Mouse (Mus musculus) neural tube, postnatal 0 days (tissue): ENCODE measurements around the gene Nol10. TPM values are rescaled to one million over a fixed set of nuclear protein-coding genes. Genes with fewer than 3 reads are reported as not detected.

Experiments used
- microRNA-seq: library from miRNA; unstranded; fragments of <30 nt; microRNA quantifications from one replicate; pipeline ENCODE4, GENCODE M21; 2016
- polyA plus RNA-seq: library from polyadenylated mRNA; unstranded; fragments of >200 nt; fragmentation: Nextera tagmentation; extraction: Ambion mirVana; gene quantifications from 2 replicates; pipeline ENCODE4 v1.2.1, GENCODE M21; 2015

Nol10 gene
- polyA plus RNA-seq = 15.8 and 15.9 TPM in 2 replicates

DNA sequence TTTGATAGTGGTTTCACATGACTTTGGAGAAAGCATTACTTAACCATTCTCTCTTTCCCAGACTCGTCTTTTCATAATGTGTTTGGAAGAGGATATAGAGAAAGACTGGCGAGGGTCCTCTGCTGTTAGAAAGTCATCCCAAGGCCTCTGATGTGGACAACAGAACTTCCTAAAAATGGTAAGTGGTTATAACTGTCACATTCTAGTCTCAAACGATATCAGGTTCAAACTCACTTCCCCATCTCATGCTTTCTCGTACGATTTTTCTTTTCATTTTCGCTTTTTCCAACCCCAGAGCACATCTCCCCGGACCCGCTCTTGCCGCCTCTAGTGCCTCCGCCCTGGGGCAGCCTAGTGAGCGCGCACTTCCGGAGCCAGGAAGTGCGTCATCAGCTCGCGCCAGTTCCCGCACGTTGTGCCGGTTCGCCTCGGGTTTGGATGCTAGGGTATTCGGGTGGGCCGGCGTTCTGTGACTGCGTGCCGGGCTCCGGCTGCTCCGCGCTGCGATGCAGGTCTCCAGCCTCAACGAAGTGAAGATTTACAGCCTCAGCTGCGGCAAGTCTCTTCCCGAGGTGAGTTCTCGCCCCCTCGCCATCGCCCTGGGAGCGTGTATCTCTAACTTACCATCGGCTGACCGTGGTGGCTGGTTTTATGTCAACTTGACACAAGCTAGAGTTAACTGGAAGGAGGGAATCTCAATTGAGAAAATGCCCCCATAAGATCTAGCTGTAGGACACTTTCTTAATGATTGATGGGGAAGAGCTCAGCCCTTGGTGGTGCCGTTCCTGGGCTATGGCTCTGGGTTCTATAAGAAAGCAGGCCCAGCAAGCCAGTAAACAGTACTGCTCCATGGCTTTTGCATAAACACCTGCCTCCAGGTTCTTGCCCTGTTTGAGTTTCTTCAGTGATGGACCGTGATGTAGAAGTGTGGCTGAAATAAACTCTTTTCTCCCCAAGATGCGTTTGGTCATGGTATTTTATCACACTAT is at the start of gene Nol10:
Gene Nol10 (plus strand): TSS at position 411 of the 989 bp plus-strand sequence.

GRCm38 (mm10) chr12:17329259-17329658 is 19.0 kb upstream of the Nol10 start, which contains the start of gene Atp6v1c2:
Atp6v1c2 (minus strand) TSS chr12:17329359.

Small RNAs within 50 kb of the gene (microRNA-seq; reads per million reads assigned to microRNA genes)
- 10.2 reads per million, percentile 21 among the genes with 10 or more reads in this experiment for gene Mir3066

Other genes starting within 250 kb of the Nol10 start
- 2.7 and 3.2 TPM in 2 replicates for gene Kcnf1, start 171.6 kb upstream of the Nol10 start, polyA plus RNA-seq
- 188 and 193 TPM in 2 replicates for gene Pdia6, start 81.9 kb upstream of the Nol10 start, polyA plus RNA-seq
- gene Atp6v1c2, start 19.1 kb upstream of the Nol10 start, polyA plus RNA-seq = 0.51 and 0.90 TPM in 2 replicates
- gene Odc1, start 196.3 kb downstream of the Nol10 start, polyA plus RNA-seq = 82.9 and 86.6 TPM in 2 replicates